Mouse (Mus musculus) liver, embryonic 13.5 days (tissue): Measurements from ENCODE around the gene Thrb. TPM values are rescaled to one million over a fixed set of nuclear protein-coding genes. Genes with fewer than 3 reads are reported as not detected.

Experiments used
- ATAC-seq: fragments of 200-750 bp; cut with Nextera tagmentation; 2 replicates; pipeline ENCODE4 v1.8.0; 2017; ENCODE audit warnings: low read depth, mild to moderate bottlenecking, moderate number of reproducible peaks, moderate library complexity
- DNase-seq: peaks from one replicate; pipeline ENCODE4 v3.0.0; 2022
- H3K27ac ChIP-seq: fragments of 300-500 bp; sonication (generic); 2 replicates; pipeline ENCODE4 v1.5.1; 2015; ENCODE audit warnings: moderate library complexity, mild to moderate bottlenecking, inconsistent platforms
- H3K27me3 ChIP-seq: fragments of 300-500 bp; sonication (generic); 2 replicates; pipeline ENCODE4 v1.6.1; 2015; ENCODE audit warnings: mild to moderate bottlenecking, inconsistent platforms
- H3K36me3 ChIP-seq: fragments of 300-500 bp; sonication (generic); 2 replicates; pipeline ENCODE4 v1.6.1; 2015; ENCODE audit warnings: mild to moderate bottlenecking, inconsistent platforms
- H3K4me1 ChIP-seq: fragments of 300-500 bp; sonication (generic); replicated peaks from 2 replicates; pipeline ENCODE4 v1.6.1; 2015; ENCODE audit warnings: inconsistent platforms
- H3K4me2 ChIP-seq: fragments of 300-500 bp; sonication (generic); 2 replicates; pipeline ENCODE4 v1.6.1; 2015; ENCODE audit warnings: inconsistent platforms, mild to moderate bottlenecking, moderate library complexity
- H3K4me3 ChIP-seq: fragments of 300-500 bp; sonication (generic); replicated peaks from 2 replicates; pipeline ENCODE4 v1.5.1; 2015; ENCODE audit warnings: mild to moderate bottlenecking, inconsistent platforms
- H3K9ac ChIP-seq: fragments of 300-500 bp; sonication (generic); 2 replicates; pipeline ENCODE4 v1.6.1; 2015; ENCODE audit warnings: mild to moderate bottlenecking, inconsistent platforms
- H3K9me3 ChIP-seq: fragments of 300-500 bp; sonication (generic); replicated peaks from 2 replicates; pipeline ENCODE4 v1.6.1; 2016; ENCODE audit warnings: inconsistent platforms
- WGBS: fragments of 180-500 bp; shearing (Covaris S2); methylation state at CpG from one replicate; pipeline ENCODE4 v1.1.7; 2015; ENCODE audit not compliant: insufficient replicate concordance; 5-methylcytosine and 5-hydroxymethylcytosine counted together
- polyA plus RNA-seq: library from polyadenylated mRNA; unstranded; fragments of >200 nt; fragmentation: Nextera tagmentation; extraction: Ambion mirVana; gene quantifications from 2 replicates; pipeline ENCODE4 v1.2.1, GENCODE M21; 2015

The Thrb gene
- polyA plus RNA-seq, 1 experiment from 2014 or later = 1.3 TPM

GRCm38 (mm10) chr14:17742902-17743712 lies 83.0 kb downstream of the Thrb start:
- H3K27me3 ChIP-seq = no peaks in the 10 kb centered on the region
- H3K4me3 ChIP-seq = no peak overlapping the region
- no peak overlapping the region for H3K9ac ChIP-seq
- H3K4me2 ChIP-seq = no peak overlapping the region
- ATAC-seq = no peak
- no peaks in the 10 kb centered on the region for H3K9me3 ChIP-seq
- WGBS = 52% methylated on average over 9 of the region's 9 CpGs
- H3K4me1 ChIP-seq = no peaks in the 10 kb centered on the region
- H3K27ac ChIP-seq = no peak overlapping the region
- H3K36me3 ChIP-seq = no peaks in the 10 kb centered on the region
- DNase-seq = no peak

GRCm38 (mm10) chr14:17743713-17744158 lies 83.7 kb downstream of the Thrb start:
- no peak for ATAC-seq
- H3K27ac ChIP-seq = no peak overlapping the region

GRCm38 (mm10) chr14:17747922-17748321 lies 87.9 kb downstream of the Thrb start:
- 64% methylated on average over 3 of the region's 3 CpGs for WGBS
- no peak for DNase-seq

More at GRCm38 (mm10) chr14:17743713-17744158, 83.7 kb downstream of the Thrb start:
- no peak overlapping the region for H3K4me3 ChIP-seq
- no peaks in the 10 kb centered on the region for H3K9me3 ChIP-seq
- no peaks in the 10 kb centered on the region for H3K27me3 ChIP-seq
- no peak overlapping the region for H3K4me2 ChIP-seq
- 39% methylated on average over 2 of the region's 2 CpGs for WGBS
- no peaks in the 10 kb centered on the region for H3K4me1 ChIP-seq
- no peak overlapping the region for H3K9ac ChIP-seq
- no peaks in the 10 kb centered on the region for H3K36me3 ChIP-seq
- no peak for DNase-seq

GRCm38 (mm10) chr14:17748945-17749344 lies 88.9 kb downstream of the Thrb start:
- H3K36me3 ChIP-seq = no peaks in the 10 kb centered on the region
- no peak for ATAC-seq

More at GRCm38 (mm10) chr14:17747922-17748321, 87.9 kb downstream of the Thrb start:
- Histone ChIP-seq H3K9ac (no peak overlapping the region), H3K27me3 (no peaks in the 10 kb centered on the region), H3K4me3 (no peak overlapping the region), H3K4me1 (no peaks in the 10 kb centered on the region), H3K36me3 (no peaks in the 10 kb centered on the region), H3K9me3 (no peaks in the 10 kb centered on the region), H3K27ac (no peak overlapping the region), H3K4me2 (no peak overlapping the region)
- ATAC-seq = no peak

GRCm38 (mm10) chr14:17751911-17752310 lies 91.8 kb downstream of the Thrb start:
- H3K36me3 ChIP-seq = no peaks in the 10 kb centered on the region
- H3K9me3 ChIP-seq = no peaks in the 10 kb centered on the region
- H3K4me3 ChIP-seq = no peak overlapping the region
- no peak for DNase-seq
- H3K27ac ChIP-seq = no peak overlapping the region
- H3K9ac ChIP-seq = no peak overlapping the region
- ATAC-seq = no peak
- H3K4me1 ChIP-seq = no peaks in the 10 kb centered on the region
- H3K27me3 ChIP-seq = no peaks in the 10 kb centered on the region
- no peak overlapping the region for H3K4me2 ChIP-seq
- WGBS = 59% methylated on average over 1 of the region's 1 CpGs

More at GRCm38 (mm10) chr14:17748945-17749344, 88.9 kb downstream of the Thrb start:
- H3K27me3 ChIP-seq = no peaks in the 10 kb centered on the region
- H3K4me1 ChIP-seq = no peaks in the 10 kb centered on the region
- H3K4me2 ChIP-seq = no peak overlapping the region
- no peak overlapping the region for H3K4me3 ChIP-seq
- no peak for DNase-seq
- no peaks in the 10 kb centered on the region for H3K9me3 ChIP-seq
- no peak overlapping the region for H3K9ac ChIP-seq
- no peak overlapping the region for H3K27ac ChIP-seq

- 59% methylated on average over 1 of the region's 1 CpGs for WGBS
- Histone ChIP-seq H3K4me2 (no peak overlapping the region), H3K9me3 (no peaks in the 10 kb centered on the region), H3K27me3 (no peaks in the 10 kb centered on the region), H3K36me3 (no peaks in the 10 kb centered on the region), H3K9ac (no peak overlapping the region), H3K4me1 (no peaks in the 10 kb centered on the region), H3K27ac (no peak overlapping the region), H3K4me3 (no peak overlapping the region)
- ATAC-seq (no peak), DNase-seq (no peak)
Observed at GRCm38 (mm10) chr14:17753429-17753828, 93.4 kb downstream of the Thrb start.

GRCm38 (mm10) chr14:17756732-17757131 lies 96.7 kb downstream of the Thrb start:
- Histone ChIP-seq H3K9ac (no peak overlapping the region), H3K4me3 (no peak overlapping the region), H3K4me2 (no peak overlapping the region), H3K27me3 (no peaks in the 10 kb centered on the region), H3K9me3 (no peaks in the 10 kb centered on the region), H3K4me1 (no peaks in the 10 kb centered on the region), H3K27ac (no peak overlapping the region), H3K36me3 (no peaks in the 10 kb centered on the region)
- ATAC-seq (no peak), DNase-seq (no peak)

- H3K27me3 ChIP-seq = no peaks in the 10 kb centered on the region
- no peak overlapping the region for H3K4me3 ChIP-seq
- no peak overlapping the region for H3K27ac ChIP-seq
- DNase-seq = no peak
- H3K4me1 ChIP-seq = no peaks in the 10 kb centered on the region
- WGBS = 35% methylated on average over 2 of the region's 2 CpGs
- H3K9ac ChIP-seq = no peak overlapping the region
- H3K36me3 ChIP-seq = no peaks in the 10 kb centered on the region
- no peak for ATAC-seq
- no peaks in the 10 kb centered on the region for H3K9me3 ChIP-seq
- H3K4me2 ChIP-seq = no peak overlapping the region
Observed at GRCm38 (mm10) chr14:17767987-17768386, 107.9 kb downstream of the Thrb start.

- ATAC-seq (no peak), DNase-seq (no peak)
- no peak overlapping the region for H3K4me2 ChIP-seq
- no peak overlapping the region for H3K4me3 ChIP-seq
- H3K9me3 ChIP-seq = no peaks in the 10 kb centered on the region
- 45% methylated on average over 2 of the region's 2 CpGs for WGBS
- no peaks in the 10 kb centered on the region for H3K27me3 ChIP-seq
- no peaks in the 10 kb centered on the region for H3K36me3 ChIP-seq
- H3K9ac ChIP-seq = no peak overlapping the region
- H3K27ac ChIP-seq = no peak overlapping the region
- no peaks in the 10 kb centered on the region for H3K4me1 ChIP-seq
Observed at GRCm38 (mm10) chr14:17774404-17774803, 114.3 kb downstream of the Thrb start.

- ATAC-seq = no peak
- no peak overlapping the region for H3K27ac ChIP-seq
- no peaks in the 10 kb centered on the region for H3K4me1 ChIP-seq
- no peak overlapping the region for H3K4me3 ChIP-seq
- WGBS = 66% methylated on average over 4 of the region's 4 CpGs
- no peak for DNase-seq
- H3K27me3 ChIP-seq = no peaks in the 10 kb centered on the region
- H3K4me2 ChIP-seq = no peak overlapping the region
- H3K9me3 ChIP-seq = no peaks in the 10 kb centered on the region
- no peak overlapping the region for H3K9ac ChIP-seq
- H3K36me3 ChIP-seq = no peaks in the 10 kb centered on the region
Observed at GRCm38 (mm10) chr14:17781921-17782320, 121.9 kb downstream of the Thrb start.

GRCm38 (mm10) chr14:17784207-17784806 lies 124.2 kb downstream of the Thrb start:
- Histone ChIP-seq H3K27ac (no peak overlapping the region; the same call in 1 of the 2 replicates), H3K4me3 (no peak overlapping the region), H3K27me3 (no peaks in the 10 kb centered on the region), H3K4me2 (no peak overlapping the region), H3K9ac (no peak overlapping the region), H3K9me3 (no peaks in the 10 kb centered on the region), H3K4me1 (no peaks in the 10 kb centered on the region), H3K36me3 (no peaks in the 10 kb centered on the region)
- WGBS = 18% methylated on average over 5 of the region's 5 CpGs
- ATAC-seq (peak; percentile 79), DNase-seq (no peak)

GRCm38 (mm10) chr14:17785370-17785769 lies 125.3 kb downstream of the Thrb start:
- 50% methylated on average over 3 of the region's 3 CpGs for WGBS
- no peak overlapping the region for H3K4me2 ChIP-seq
- no peak overlapping the region for H3K4me3 ChIP-seq
- no peak for DNase-seq
- peak; percentile 39 for ATAC-seq
- no peaks in the 10 kb centered on the region for H3K36me3 ChIP-seq
- H3K27me3 ChIP-seq = no peaks in the 10 kb centered on the region
- H3K27ac ChIP-seq = peak overlapping the region; percentile 36; the same call in 1 of the 2 replicates
- H3K9me3 ChIP-seq = no peaks in the 10 kb centered on the region
- no peaks in the 10 kb centered on the region for H3K4me1 ChIP-seq
- H3K9ac ChIP-seq = no peak overlapping the region
